9 mouse cellular contexts compared by ENCODE assay signal in the genomic region with DNA sequence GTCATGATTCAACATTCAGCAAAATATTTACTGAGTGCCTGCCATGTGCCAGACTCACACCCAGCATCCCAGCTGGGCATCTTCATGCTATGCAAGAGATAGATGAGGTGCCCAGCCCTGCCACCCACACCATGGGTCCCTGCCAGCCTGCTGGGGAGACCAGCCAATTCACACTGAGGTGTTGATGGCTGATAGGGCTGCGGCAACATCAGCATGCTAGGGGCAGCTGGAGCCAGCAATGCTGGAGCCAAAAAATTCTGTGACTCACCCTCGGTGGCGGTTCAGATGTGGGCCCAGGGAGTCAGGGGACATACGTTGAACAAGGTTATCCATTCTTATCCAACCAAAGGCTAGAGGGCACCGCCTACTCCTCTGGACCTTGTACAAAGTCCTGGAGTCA. TPM values are rescaled to one million over a fixed set of nuclear protein-coding genes. Genes with fewer than 3 reads are reported as not detected.
DNase-seq lines count a peak whose midpoint lies in the region; ATAC-seq and TF ChIP-seq lines count a peak whose summit lies in the region.
"Had no signal": no experiment of that assay in that cellular context is flagged by ENCODE, and none has a peak within 500 bp of the region (broad histone marks: within the 10 kb centered on the region; RNA-seq: fewer than 3 reads in every experiment).

No protein-coding gene starts in this region.

- TF ChIP-seq CTCF in intestine, postnatal 0 days (IDR thresholded peaks at IDR 0.05; ENCODE audit: low read depth), result no peak

- no peaks in the 10 kb centered on the region for H3K36me3 ChIP-seq in intestine, postnatal 0 days (ENCODE audit: control insufficient read depth, insufficient read depth)

- no peaks in the 10 kb centered on the region for H3K9me3 ChIP-seq in intestine, postnatal 0 days (ENCODE audit: control insufficient read depth)

- no peaks in the 10 kb centered on the region for H3K27me3 ChIP-seq in intestine, postnatal 0 days (replicated peaks; ENCODE audit: control insufficient read depth, insufficient read depth, low read length)

- no peak overlapping the region for H3K4me2 ChIP-seq in intestine, postnatal 0 days (replicated peaks; ENCODE audit: low read depth)

- ATAC-seq in intestine, postnatal 0 days, result peak; percentile 42; the same call in 1 of the 2 replicates
- peak; percentile 81 for ATAC-seq in megakaryocyte progenitor cell, adult 5-6 weeks (replicated peaks; ENCODE audit: poor library complexity)
- ATAC-seq in granulocyte monocyte progenitor cell, adult 5-6 weeks (replicated peaks; ENCODE audit: poor library complexity, severe bottlenecking), result no peak

- H3K4me3 ChIP-seq in intestine, postnatal 0 days (ENCODE audit: low read depth, low read length), result no peak overlapping the region

- peak; percentile 27 to 47 for DNase-seq in cerebellum, postnatal 14 days
- DNase-seq in cerebellum, adult 9-11 months, result no peak
- peak; percentile 61 to 77 for DNase-seq in frontal cortex, postnatal 14 days (ENCODE audit: low spot score in 2 of 2)
- DNase-seq in liver, result no peak
- DNase-seq in embryo, embryonic 10 days (ENCODE audit: low spot score), result no peak

- H3K9ac ChIP-seq in intestine, postnatal 0 days (ENCODE audit: low read depth, low read length), result no peak overlapping the region

- 0 out of 2 replicates have a peak, but pooled peaks cover 4% of the 10 kb centered on the region for H3K4me1 ChIP-seq in intestine, postnatal 0 days (replicated peaks; ENCODE audit: control insufficient read depth, insufficient read depth, low read length)

- WGBS in intestine, postnatal 0 days, result 19% methylated on average over 5 of the region's 5 CpGs

- no peak overlapping the region for H3K27ac ChIP-seq in intestine, postnatal 0 days (ENCODE audit: low read depth, low read length)

RNA-seq across cellular contexts. Expression of a gene that starts 2.5 kb away (rescaled TPM):
- 0.09 TPM in 1 of 2 replicates, not detected in the other for polyA plus RNA-seq in intestine, postnatal 0 days (2015; fragmentation: Nextera tagmentation; extraction: Ambion mirVana)
- total RNA-seq in megakaryocyte progenitor cell, adult 5-6 weeks (2015), result not detected in 2 replicates
- total RNA-seq in megakaryocyte progenitor cell, adult 5-6 weeks (2017), result not detected in 2 replicates
- total RNA-seq in granulocyte monocyte progenitor cell, adult 5-6 weeks (2014; fragmentation: Nextera tagmentation), result not detected in 2 replicates
- total RNA-seq in granulocyte monocyte progenitor cell, adult 5-6 weeks (2017), result not detected in 2 replicates

RNA-seq across cellular contexts. Expression of a gene that starts 20.0 kb away (rescaled TPM):
- polyA plus RNA-seq in intestine, postnatal 0 days (2015; fragmentation: Nextera tagmentation; extraction: Ambion mirVana), result 4.7 and 12.1 TPM in 2 replicates
- total RNA-seq in megakaryocyte progenitor cell, adult 5-6 weeks (2015), result 0.22 and 0.27 TPM in 2 replicates
- total RNA-seq in megakaryocyte progenitor cell, adult 5-6 weeks (2017), result not detected in 2 replicates
- total RNA-seq in granulocyte monocyte progenitor cell, adult 5-6 weeks (2014; fragmentation: Nextera tagmentation), result not detected in 2 replicates
- total RNA-seq in granulocyte monocyte progenitor cell, adult 5-6 weeks (2017), result not detected in 2 replicates

RNA-seq across cellular contexts. Expression of a gene that starts 37.5 kb away (rescaled TPM):
- polyA plus RNA-seq in intestine, postnatal 0 days (2015; fragmentation: Nextera tagmentation; extraction: Ambion mirVana), result 0.12 and 0.18 TPM in 2 replicates
- not detected in 2 replicates for total RNA-seq in megakaryocyte progenitor cell, adult 5-6 weeks (2015)
- total RNA-seq in megakaryocyte progenitor cell, adult 5-6 weeks (2017), result not detected in 2 replicates
- total RNA-seq in granulocyte monocyte progenitor cell, adult 5-6 weeks (2014; fragmentation: Nextera tagmentation), result not detected in 2 replicates
- total RNA-seq in granulocyte monocyte progenitor cell, adult 5-6 weeks (2017), result not detected in 2 replicates

RNA-seq across cellular contexts. Expression of a gene that starts 45.3 kb away (rescaled TPM):
- polyA plus RNA-seq in intestine, postnatal 0 days (2015; fragmentation: Nextera tagmentation; extraction: Ambion mirVana), result not detected in 2 replicates
- total RNA-seq in megakaryocyte progenitor cell, adult 5-6 weeks (2015), result not detected in 2 replicates
- total RNA-seq in megakaryocyte progenitor cell, adult 5-6 weeks (2017), result not detected in 2 replicates
- not detected in 2 replicates for total RNA-seq in granulocyte monocyte progenitor cell, adult 5-6 weeks (2014; fragmentation: Nextera tagmentation)
- not detected in 2 replicates for total RNA-seq in granulocyte monocyte progenitor cell, adult 5-6 weeks (2017)
- polyA plus RNA-seq: limb, embryonic 14.5 days had no signal

RNA-seq across cellular contexts. Expression of a gene that starts 58.9 kb away (rescaled TPM):
- not detected in 2 replicates for polyA plus RNA-seq in intestine, postnatal 0 days (2015; fragmentation: Nextera tagmentation; extraction: Ambion mirVana)
- total RNA-seq in megakaryocyte progenitor cell, adult 5-6 weeks (2015), result not detected in 2 replicates
- total RNA-seq in megakaryocyte progenitor cell, adult 5-6 weeks (2017), result not detected in 2 replicates
- total RNA-seq in granulocyte monocyte progenitor cell, adult 5-6 weeks (2014; fragmentation: Nextera tagmentation), result not detected in 2 replicates
- not detected in 2 replicates for total RNA-seq in granulocyte monocyte progenitor cell, adult 5-6 weeks (2017)
- polyA plus RNA-seq: limb, embryonic 14.5 days had no signal

Comparison
In these comparisons a context has a peak if more than half of its experiments do, and no peak if none do; other contexts are left out.
1. DNase-seq: peak in cerebellum, postnatal 14 days (2 of 2) and frontal cortex, postnatal 14 days (2 of 2); none in cerebellum, adult 9-11 months (single experiment), liver (single experiment) and embryo, embryonic 10 days (single experiment).